Mouse (Mus musculus) MEL (cell line): ENCODE data around the gene Dupd1. TPM values are rescaled to one million over a fixed set of nuclear protein-coding genes. Genes with fewer than 3 reads are reported as not detected.

ENCODE experiments used
- DNase-seq: peaks from one replicate; pipeline ENCODE4 v3.0.0; 2011; ENCODE audit warnings: low read depth, low spot score
- H3K27ac ChIP-seq: 2 replicates; pipeline ENCODE4 v1.5.1; 2012; ENCODE audit warnings: low read depth, mild to moderate bottlenecking, control low read depth, low read length, moderate library complexity; ENCODE audit not compliant: control insufficient read depth
- H3K27me3 ChIP-seq, 2 experiments: fragments of 150-350 bp in 1 of 2; sonication (generic) in 1 of 2; 2 replicates each; pipeline ENCODE4 v1.6.1; 2012; ENCODE audit warnings: low read length in 2 of 2, mild to moderate bottlenecking in 2 of 2, improper control_type of control experiment in 1 of 2, moderate library complexity in 1 of 2; ENCODE audit not compliant: insufficient read depth in 2 of 2, control insufficient read depth in 1 of 2
- H3K36me3 ChIP-seq, 2 experiments: 2 replicates each; pipeline ENCODE4 v1.6.1; 2012 to 2014; ENCODE audit warnings: low read length in 2 of 2, improper control_type of control experiment in 1 of 2, inconsistent platforms in 1 of 2, mild to moderate bottlenecking in 1 of 2; ENCODE audit not compliant: insufficient read depth in 2 of 2, control insufficient read depth in 1 of 2
- H3K4me1 ChIP-seq, 2 experiments: fragments of 150-350 bp in 1 of 2; sonication (generic) in 1 of 2; 2 replicates each; pipeline ENCODE4 v1.6.1; 2012; ENCODE audit warnings: low read length in 2 of 2, improper control_type of control experiment in 1 of 2, mild to moderate bottlenecking in 1 of 2; ENCODE audit not compliant: insufficient read depth in 2 of 2, control insufficient read depth in 1 of 2
- H3K4me3 ChIP-seq, 2 experiments: fragments of 150-350 bp in 1 of 2; sonication (generic) in 1 of 2; 2 replicates each; pipeline ENCODE4 v1.5.1; 2012; ENCODE audit warnings: low read depth in 2 of 2, low read length in 2 of 2, mild to moderate bottlenecking in 2 of 2, moderate library complexity in 2 of 2, control low read depth in 1 of 2, improper control_type of control experiment in 1 of 2; ENCODE audit not compliant: control insufficient read depth in 1 of 2, insufficient read depth in 1 of 2
- H3K79me2 ChIP-seq: 2 replicates; pipeline ENCODE4 v1.6.1; 2012; ENCODE audit warnings: mild to moderate bottlenecking, low read length, moderate library complexity; ENCODE audit not compliant: control insufficient read depth, poor library complexity, insufficient read depth
- H3K9ac ChIP-seq: 2 replicates; pipeline ENCODE4 v1.6.1; 2012; ENCODE audit warnings: low read depth, mild to moderate bottlenecking, control low read depth, low read length, moderate library complexity; ENCODE audit not compliant: control insufficient read depth, poor library complexity, severe bottlenecking
- H3K9me3 ChIP-seq: fragments of 150-350 bp; sonication (generic); replicated peaks from 2 replicates; pipeline ENCODE4 v1.6.1; 2012; ENCODE audit warnings: mild to moderate bottlenecking, low read length, improper control_type of control experiment, moderate library complexity; ENCODE audit not compliant: insufficient read depth
- ELF1 ChIP-seq: IDR thresholded peaks from 2 replicates; pipeline ENCODE4 v1.6.1; 2014; ENCODE audit warnings: low read depth, mild to moderate bottlenecking, inconsistent platforms, low read length, improper control_type of control experiment, moderate library complexity
- EP300 ChIP-seq, 2 experiments: IDR thresholded peaks; 2 replicates each; pipeline ENCODE4 v1.6.1; 2011; ENCODE audit warnings: improper control_type of control experiment in 2 of 2, low read length in 2 of 2, low read depth in 1 of 2, mild to moderate bottlenecking in 1 of 2
- ETS1 ChIP-seq: IDR thresholded peaks from 2 replicates; pipeline ENCODE4 v1.6.1; 2012; ENCODE audit warnings: low read depth, mild to moderate bottlenecking, inconsistent platforms, low read length, improper control_type of control experiment, moderate library complexity
- GATA1 ChIP-seq: IDR thresholded peaks from 2 replicates; pipeline ENCODE4 v1.6.1; 2011; ENCODE audit warnings: low read depth, low read length, improper control_type of control experiment
- JUND ChIP-seq: IDR thresholded peaks from 2 replicates; pipeline ENCODE4 v1.6.1; 2011; ENCODE audit warnings: low read depth, mild to moderate bottlenecking, improper control_type of control experiment, low read length
- MAFK ChIP-seq: IDR thresholded peaks from 2 replicates; pipeline ENCODE4 v1.6.1; 2011; ENCODE audit warnings: low read depth, mild to moderate bottlenecking, low read length, improper control_type of control experiment, borderline replicate concordance
- MEF2A ChIP-seq: IDR thresholded peaks from 2 replicates; pipeline ENCODE4 v1.6.1; 2014; ENCODE audit warnings: low read depth, mild to moderate bottlenecking, inconsistent platforms, low read length, improper control_type of control experiment; ENCODE audit not compliant: poor library complexity, insufficient replicate concordance, severe bottlenecking; ENCODE audit errors: extremely low read depth
- MYC ChIP-seq: IDR thresholded peaks from 2 replicates; pipeline ENCODE4 v1.6.1; 2011; ENCODE audit warnings: low read depth, mild to moderate bottlenecking, low read length, improper control_type of control experiment, moderate library complexity
- NELFE ChIP-seq: IDR thresholded peaks from 2 replicates; pipeline ENCODE4 v1.6.1; 2011; ENCODE audit warnings: low read depth, low read length, improper control_type of control experiment
- NRF1 ChIP-seq: IDR thresholded peaks from 2 replicates; pipeline ENCODE4 v1.6.1; 2014; ENCODE audit warnings: low read depth, mild to moderate bottlenecking, inconsistent platforms, low read length, improper control_type of control experiment, moderate library complexity; ENCODE audit not compliant: poor library complexity, insufficient read depth, severe bottlenecking
- POLR2A ChIP-seq, 2 experiments: IDR thresholded peaks; 2 replicates each; pipeline ENCODE4 v1.6.1; 2011 to 2012; ENCODE audit warnings: low read length in 2 of 2, mild to moderate bottlenecking in 2 of 2, control low read depth in 1 of 2, improper control_type of control experiment in 1 of 2, low read depth in 1 of 2, moderate library complexity in 1 of 2; ENCODE audit not compliant: control insufficient read depth in 1 of 2, insufficient read depth in 1 of 2, poor library complexity in 1 of 2
- POLR2AphosphoS5 ChIP-seq: IDR thresholded peaks from 2 replicates; pipeline ENCODE4 v1.6.1; 2012; ENCODE audit warnings: low read depth, borderline replicate concordance, mild to moderate bottlenecking, inconsistent platforms, low read length, moderate library complexity, mixed read lengths
- RAD21 ChIP-seq: IDR thresholded peaks from 2 replicates; pipeline ENCODE4 v1.6.1; 2011; ENCODE audit warnings: mild to moderate bottlenecking, low read depth, low read length, improper control_type of control experiment
- RCOR1 ChIP-seq: IDR thresholded peaks from 2 replicates; pipeline ENCODE4 v1.6.1; 2012; ENCODE audit warnings: low read depth, mild to moderate bottlenecking, inconsistent platforms, low read length, improper control_type of control experiment
- SIN3A ChIP-seq: IDR thresholded peaks from 2 replicates; pipeline ENCODE4 v1.6.1; 2012; ENCODE audit warnings: low read length, improper control_type of control experiment, inconsistent platforms
- SMC3 ChIP-seq: IDR thresholded peaks from 2 replicates; pipeline ENCODE4 v1.6.1; 2011; ENCODE audit warnings: low read depth, low read length, improper control_type of control experiment
- TBP ChIP-seq: IDR thresholded peaks from 2 replicates; pipeline ENCODE4 v1.8.0; 2011; ENCODE audit warnings: low read depth, low read length, improper control_type of control experiment
- TCF12 ChIP-seq: IDR thresholded peaks from 2 replicates; pipeline ENCODE4 v1.6.1; 2014; ENCODE audit warnings: low read depth, mild to moderate bottlenecking, inconsistent platforms, low read length, improper control_type of control experiment, moderate library complexity
- UBTF ChIP-seq: IDR thresholded peaks from 2 replicates; pipeline ENCODE4 v1.6.1; 2012; ENCODE audit warnings: low read depth, mild to moderate bottlenecking, inconsistent platforms, low read length, improper control_type of control experiment, moderate library complexity, borderline replicate concordance; ENCODE audit not compliant: insufficient read depth
- USF1 ChIP-seq: IDR thresholded peaks from 2 replicates; pipeline ENCODE4 v1.6.1; 2014; ENCODE audit warnings: low read depth, mild to moderate bottlenecking, inconsistent platforms, low read length, improper control_type of control experiment, moderate library complexity
- ZNF384 ChIP-seq: IDR thresholded peaks from 2 replicates; pipeline ENCODE4 v1.6.1; 2012; ENCODE audit warnings: low read depth, mild to moderate bottlenecking, inconsistent platforms, low read length, improper control_type of control experiment
- polyA plus RNA-seq, 2 experiments: library from polyadenylated mRNA; stranded (reverse) in 1 of 2; unstranded in 1 of 2; fragments of >175 nt in 1 of 2; fragments of >200 nt in 1 of 2; gene quantifications; 2 replicates each; pipeline versions ENCODE4 v1.2.1 to v1.2.4; 2012; ENCODE audit warnings: low replicate concordance in 2 of 2, low read depth in 1 of 2; ENCODE audit not compliant: insufficient read length in 2 of 2, insufficient read depth in 1 of 2, missing spikeins in 1 of 2
- total RNA-seq: library from RNA; depleted of rRNA; stranded (reverse); fragments of 300-350 nt; gene quantifications from 2 replicates; pipeline ENCODE4 v1.2.3, GENCODE M21; 2012

Dupd1 gene
- total and polyA plus RNA-seq, 3 experiments: not detected

DNA sequence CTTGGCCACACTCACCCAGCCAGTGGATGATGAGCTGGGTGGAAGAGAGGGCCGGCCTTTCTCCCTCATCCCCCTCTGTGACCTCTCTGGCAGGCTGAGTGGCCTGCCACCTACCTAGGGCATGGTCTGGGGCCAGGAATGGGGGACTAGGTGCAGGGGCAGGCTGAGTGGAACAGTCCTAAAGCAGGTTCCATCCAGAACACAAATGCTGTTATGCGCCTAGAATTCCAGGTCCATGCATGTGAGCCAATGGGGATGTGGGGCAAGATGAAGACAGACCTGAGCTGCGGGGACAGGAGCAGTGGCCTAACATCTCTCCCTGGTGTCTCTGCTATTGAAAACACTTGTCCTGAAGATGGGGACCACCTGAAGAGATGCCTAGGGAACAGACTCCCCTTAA, 26.9 kb upstream of the Dupd1 start:
- H3K27ac ChIP-seq: no peak overlapping the region
- H3K4me1 ChIP-seq: no peaks in the 10 kb centered on the region
- H3K9me3 ChIP-seq: no peaks in the 10 kb centered on the region
- H3K79me2 ChIP-seq: no peaks in the 10 kb centered on the region
- peak overlapping the region in 1 of 2 experiments; percentile 36; a peak in 1 of 4 replicates for H3K4me3 ChIP-seq
- no peaks in the 10 kb centered on the region for H3K36me3 ChIP-seq
- peak overlapping the region; percentile 42 for H3K9ac ChIP-seq
- no peak for DNase-seq
- TF ChIP-seq RAD21 (no peak), NRF1 (no peak), ELF1 (no peak), POLR2AphosphoS5 (no peak), EP300 (IDR thresholded peaks at IDR 0.05; ENCODE audit: low read depth in 1 of 2, low read length in 2 of 2) (no peak), USF1 (no peak), ETS1 (no peak), TBP (no peak), SMC3 (no peak), JUND (no peak), MYC (no peak), UBTF (no peak), SIN3A (no peak), POLR2A (IDR thresholded peaks at IDR 0.05; ENCODE audit: control insufficient read depth in 1 of 2, insufficient read depth in 1 of 2, low read depth in 1 of 2, low read length in 2 of 2, poor library complexity in 1 of 2) (no peak), MAFK (no peak), TCF12 (no peak), GATA1 (no peak)
- H3K27me3 ChIP-seq: no peaks in the 10 kb centered on the region

GRCm38 (mm10) chr14:21740345-21740744, 26.0 kb upstream of the Dupd1 start:
- no peak overlapping the region for H3K9ac ChIP-seq
- H3K36me3 ChIP-seq: no peaks in the 10 kb centered on the region
- H3K4me3 ChIP-seq: no peak overlapping the region
- no peak for TF ChIP-seq ZNF384
- no peak for TF ChIP-seq POLR2A (IDR thresholded peaks at IDR 0.05; ENCODE audit: control insufficient read depth in 1 of 2, insufficient read depth in 1 of 2, low read depth in 1 of 2, low read length in 2 of 2, poor library complexity in 1 of 2)
- TF ChIP-seq MEF2A: no peak
- no peak for TF ChIP-seq NRF1
- TF ChIP-seq RCOR1: no peak
- no peak for TF ChIP-seq NELFE
- TF ChIP-seq UBTF: no peak
- no peak for TF ChIP-seq EP300 (IDR thresholded peaks at IDR 0.05; ENCODE audit: low read depth in 1 of 2, low read length in 2 of 2)
- TF ChIP-seq ELF1: no peak
- H3K27ac ChIP-seq: no peak overlapping the region
- H3K27me3 ChIP-seq: no peaks in the 10 kb centered on the region
- H3K9me3 ChIP-seq: no peaks in the 10 kb centered on the region
- no peaks in the 10 kb centered on the region for H3K79me2 ChIP-seq
- H3K4me1 ChIP-seq: no peaks in the 10 kb centered on the region
- no peak for DNase-seq
